28 mouse cellular contexts compared by ENCODE assay signal in genomic region chr7:95262942-95263341, GRCm38 (mm10).
DNase-seq lines count a peak whose midpoint lies in the region; ATAC-seq and TF ChIP-seq lines count a peak whose summit lies in the region.
"Had no signal": no experiment of that assay in that cellular context is flagged by ENCODE, and none has a peak within 500 bp of the region (broad histone marks: within the 10 kb centered on the region; RNA-seq: fewer than 3 reads in every experiment).

No protein-coding gene starts in this region.

- H3K36me3 ChIP-seq in heart, embryonic 12.5 days: no peaks in the 10 kb centered on the region
- no peaks in the 10 kb centered on the region for H3K36me3 ChIP-seq in heart, adult 2 months (ENCODE audit: control insufficient read depth, insufficient read depth, low read length)
- H3K36me3 ChIP-seq in heart, embryonic 15.5 days: no peaks in the 10 kb centered on the region
- H3K36me3 ChIP-seq: embryonic facial prominence, embryonic 10.5 days; embryonic facial prominence, embryonic 13.5 days; forebrain, embryonic 10.5 days; hindbrain, embryonic 10.5 days; hindbrain, embryonic 13.5 days; intestine, embryonic 15.5 days; kidney, embryonic 15.5 days had no signal

- TF ChIP-seq CTCF in heart, adult 2 months (IDR thresholded peaks at IDR 0.05): no peak
- TF ChIP-seq CTCF in embryonic fibroblast, embryonic 13.5 days (IDR thresholded peaks at IDR 0.05; ENCODE audit: borderline replicate concordance, insufficient read depth, low read length): no peak

- TF ChIP-seq EP300 in heart, adult 2 months (IDR thresholded peaks at IDR 0.05; ENCODE audit: insufficient read depth, low read depth, low read length): no peak

- no peak overlapping the region for H3K9ac ChIP-seq in heart, embryonic 12.5 days
- H3K9ac ChIP-seq in heart, adult 2 months (ENCODE audit: low read depth, low read length): no peak overlapping the region
- no peak overlapping the region for H3K9ac ChIP-seq in heart, embryonic 15.5 days
- H3K9ac ChIP-seq: embryonic facial prominence, embryonic 13.5 days; forebrain, embryonic 13.5 days; hindbrain, embryonic 13.5 days; intestine, embryonic 15.5 days; kidney, embryonic 15.5 days had no signal

- 31% methylated on average over 3 of the region's 3 CpGs for WGBS in heart, embryonic 12.5 days
- 43% methylated on average over 3 of the region's 3 CpGs for WGBS in heart, adult 2 months
- WGBS in heart, embryonic 15.5 days: 36% methylated on average over 3 of the region's 3 CpGs

- no peak overlapping the region for H3K4me3 ChIP-seq in heart, embryonic 12.5 days
- H3K4me3 ChIP-seq in heart, adult 2 months: no peak overlapping the region
- H3K4me3 ChIP-seq in heart, embryonic 15.5 days: no peak overlapping the region
- no peak overlapping the region for H3K4me3 ChIP-seq in embryonic fibroblast, embryonic 13.5 days (ENCODE audit: insufficient read depth, low read length)
- H3K4me3 ChIP-seq: embryonic facial prominence, embryonic 10.5 days; embryonic facial prominence, embryonic 13.5 days; forebrain, embryonic 10.5 days; forebrain, embryonic 13.5 days; hindbrain, embryonic 10.5 days; hindbrain, embryonic 13.5 days; intestine, embryonic 15.5 days; kidney, embryonic 15.5 days had no signal

- no peak for DNase-seq in heart, adult 2 months
- no peak for DNase-seq in heart, adult 11 months
- DNase-seq in heart, postnatal 10 days: peak; percentile 2 to 8
- DNase-seq: adrenal gland, adult 2 months; adrenal gland, postnatal 14 days; cerebellum, adult 11 months; cerebellum, adult 2 months; cerebellum, adult 9-11 months; cerebellum, postnatal 36 days; embryo, embryonic 11 days; gastrocnemius, postnatal 10 days; gastrocnemius, postnatal 36 days; kidney, adult 11 months; kidney, adult 8-10 months had no signal

- H3K9me3 ChIP-seq in heart, embryonic 12.5 days (replicated peaks): no peaks in the 10 kb centered on the region
- no peaks in the 10 kb centered on the region for H3K9me3 ChIP-seq in heart, embryonic 15.5 days (replicated peaks)
- H3K9me3 ChIP-seq: embryonic facial prominence, embryonic 10.5 days; embryonic facial prominence, embryonic 13.5 days; forebrain, embryonic 10.5 days; forebrain, embryonic 13.5 days; hindbrain, embryonic 10.5 days; hindbrain, embryonic 13.5 days; intestine, embryonic 15.5 days; kidney, embryonic 15.5 days had no signal

- TF ChIP-seq POLR2A in heart, adult 2 months (IDR thresholded peaks at IDR 0.05; ENCODE audit: insufficient read depth, low read depth, low read length): no peak
- no peak for TF ChIP-seq POLR2A in embryonic fibroblast, embryonic 13.5 days (IDR thresholded peaks at IDR 0.05; ENCODE audit: low read depth, low read length)

- H3K27ac ChIP-seq in heart, embryonic 12.5 days (ENCODE audit: poor library complexity, severe bottlenecking): peak overlapping the region; percentile 57; the same call in 1 of the 2 replicates
- no peak overlapping the region for H3K27ac ChIP-seq in heart, adult 2 months
- H3K27ac ChIP-seq in heart, embryonic 15.5 days: peak overlapping the region; percentile 71
- peak overlapping the region; percentile 40; the same call in 1 of the 2 replicates for H3K27ac ChIP-seq in embryonic fibroblast, embryonic 13.5 days (ENCODE audit: insufficient read depth, low read length)
- H3K27ac ChIP-seq: embryonic facial prominence, embryonic 10.5 days; embryonic facial prominence, embryonic 13.5 days; forebrain, embryonic 10.5 days; forebrain, embryonic 13.5 days; hindbrain, embryonic 10.5 days; hindbrain, embryonic 13.5 days; intestine, embryonic 15.5 days; kidney, embryonic 15.5 days had no signal

- intact Hi-C loops in heart, adult 2 months (cut with DNase I): no loop called here
- intact Hi-C loops in heart, postnatal 10 days (cut with DNase I): no loop called here

- peak; percentile 45; the same call in 1 of the 2 replicates for ATAC-seq in heart, embryonic 12.5 days (ENCODE audit: insufficient number of reproducible peaks, low FRiP score)
- ATAC-seq in heart, embryonic 15.5 days (replicated peaks; ENCODE audit: insufficient number of reproducible peaks, insufficient read depth, low FRiP score, low read depth): peak; percentile 82
- ATAC-seq: CD4-positive, CD25-positive, alpha-beta regulatory T cell, adult 4 months; forebrain, embryonic 13.5 days; forebrain, embryonic 16.5 days; hindbrain, embryonic 16.5 days; intestine, embryonic 15.5 days had no signal

- H3K27me3 ChIP-seq in heart, embryonic 12.5 days (replicated peaks): no peaks in the 10 kb centered on the region
- no peaks in the 10 kb centered on the region for H3K27me3 ChIP-seq in heart, adult 2 months (ENCODE audit: control insufficient read depth, insufficient read depth, low read length)
- H3K27me3 ChIP-seq in heart, embryonic 15.5 days: no peaks in the 10 kb centered on the region
- H3K27me3 ChIP-seq: embryonic facial prominence, embryonic 13.5 days; forebrain, embryonic 13.5 days; hindbrain, embryonic 13.5 days; intestine, embryonic 15.5 days; kidney, embryonic 15.5 days had no signal

- peaks cover 8% of the 10 kb centered on the region; the same call in 1 of the 2 replicates for H3K4me1 ChIP-seq in heart, embryonic 12.5 days (replicated peaks)
- H3K4me1 ChIP-seq in heart, adult 2 months (ENCODE audit: control insufficient read depth, insufficient read depth, low read length): no peaks in the 10 kb centered on the region
- 0 out of 2 replicates have a peak, but pooled peaks cover 6% of the 10 kb centered on the region for H3K4me1 ChIP-seq in heart, embryonic 15.5 days (replicated peaks)
- H3K4me1 ChIP-seq in embryonic fibroblast, embryonic 13.5 days (ENCODE audit: control insufficient read depth, insufficient read depth, low read length): no peaks in the 10 kb centered on the region
- H3K4me1 ChIP-seq: embryonic facial prominence, embryonic 10.5 days; embryonic facial prominence, embryonic 13.5 days; forebrain, embryonic 10.5 days; forebrain, embryonic 13.5 days; hindbrain, embryonic 10.5 days; hindbrain, embryonic 13.5 days; intestine, embryonic 15.5 days; kidney, embryonic 15.5 days had no signal

- H3K4me2 ChIP-seq in heart, embryonic 12.5 days: no peak overlapping the region
- H3K4me2 ChIP-seq in heart, embryonic 15.5 days: no peak overlapping the region
- H3K4me2 ChIP-seq: embryonic facial prominence, embryonic 13.5 days; forebrain, embryonic 13.5 days; hindbrain, embryonic 13.5 days; intestine, embryonic 15.5 days; kidney, embryonic 15.5 days had no signal

- no peaks in the 10 kb centered on the region for H3K79me2 ChIP-seq in heart, adult 2 months (replicated peaks; ENCODE audit: control insufficient read depth, insufficient read depth, low read length)

Comparison
In these comparisons a context has a peak if more than half of its experiments do, and no peak if none do; other contexts are left out.
1. DNase-seq: peak in heart, postnatal 10 days (2 of 2); none in heart, adult 2 months (0 of 2) and heart, adult 11 months (single experiment).